Mouse (Mus musculus) ES-E14 (cell line): ENCODE results near the gene Erf.

Experiments
- HCFC1 ChIP-seq: IDR thresholded peaks from 2 replicates; pipeline ENCODE4 v1.6.1; 2012; ENCODE audit warnings: low read length, inconsistent platforms, borderline replicate concordance; ENCODE audit not compliant: insufficient read depth
- MAFK ChIP-seq: IDR thresholded peaks from 2 replicates; pipeline ENCODE4 v1.6.1; 2014; ENCODE audit warnings: mild to moderate bottlenecking, low read depth, low read length, inconsistent platforms; ENCODE audit not compliant: insufficient read depth
- ZC3H11A ChIP-seq: IDR thresholded peaks from 2 replicates; pipeline ENCODE4 v1.6.1; 2012; ENCODE audit warnings: low read depth, mild to moderate bottlenecking, inconsistent platforms, low read length, borderline replicate concordance

- TF ChIP-seq ZC3H11A: no peak
- TF ChIP-seq HCFC1: no peak
- TF ChIP-seq MAFK: no peak
Measured at GRCm38 (mm10) chr7:25281734-25282601, 31.4 kb upstream of the Erf start.
